Mouse (Mus musculus) hindbrain, embryonic 16.5 days (tissue): ENCODE data around the gene B3galt6. TPM values are rescaled to one million over a fixed set of nuclear protein-coding genes. Genes with fewer than 3 reads are reported as not detected.

Experiments used
- ATAC-seq: fragments of 200-750 bp; cut with Nextera tagmentation; 2 replicates; pipeline ENCODE4 v1.8.0; 2017; ENCODE audit warnings: moderate TSS enrichment, moderate library complexity
- H3K27ac ChIP-seq: fragments of 300-500 bp; sonication (generic); 2 replicates; pipeline ENCODE4 v1.5.1; 2014; ENCODE audit warnings: low read depth, mild to moderate bottlenecking, control low read depth, low read length, moderate library complexity
- H3K27me3 ChIP-seq: fragments of 300-500 bp; sonication (generic); replicated peaks from 2 replicates; pipeline ENCODE4 v1.6.1; 2014; ENCODE audit warnings: low read length; ENCODE audit not compliant: control insufficient read depth, insufficient read depth
- H3K36me3 ChIP-seq: fragments of 300-500 bp; sonication (generic); 2 replicates; pipeline ENCODE4 v1.6.1; 2014; ENCODE audit warnings: mild to moderate bottlenecking, low read length, moderate library complexity, mixed read lengths; ENCODE audit not compliant: control insufficient read depth, insufficient read depth
- H3K4me1 ChIP-seq: fragments of 300-500 bp; sonication (generic); 2 replicates; pipeline ENCODE4 v1.6.1; 2014; ENCODE audit warnings: low read depth, low read length; ENCODE audit not compliant: control insufficient read depth, insufficient read depth
- H3K4me2 ChIP-seq: fragments of 300-500 bp; sonication (generic); 2 replicates; pipeline ENCODE4 v1.6.1; 2014; ENCODE audit warnings: mild to moderate bottlenecking, low read length, control low read depth, moderate library complexity
- H3K4me3 ChIP-seq: fragments of 300-500 bp; sonication (generic); 2 replicates; pipeline ENCODE4 v1.5.1; 2014; ENCODE audit warnings: mild to moderate bottlenecking, low read length, control low read depth, moderate library complexity
- H3K9ac ChIP-seq: fragments of 300-500 bp; sonication (generic); 2 replicates; pipeline ENCODE4 v1.6.1; 2014; ENCODE audit warnings: low read depth, mild to moderate bottlenecking, control low read depth, low read length, moderate library complexity
- H3K9me3 ChIP-seq: fragments of 300-500 bp; sonication (generic); 2 replicates; pipeline ENCODE4 v1.6.1; 2014; ENCODE audit warnings: mild to moderate bottlenecking, low read length, moderate library complexity; ENCODE audit not compliant: control insufficient read depth
- WGBS: fragments of 180-500 bp; shearing (Covaris S2); extraction: QIAGEN DNeasy Blood & Tissue Kit; methylation state at CpG from one replicate; pipeline ENCODE4 v1.1.7; 2014; 5-methylcytosine and 5-hydroxymethylcytosine counted together
- polyA plus RNA-seq: library from polyadenylated mRNA; unstranded; fragments of >200 nt; fragmentation: Nextera tagmentation; extraction: Ambion mirVana; gene quantifications from 2 replicates; pipeline ENCODE4 v1.2.1, GENCODE M21; 2015

Gene B3galt6
- polyA plus RNA-seq, 1 experiment from 2014 or later: 35.7 TPM

DNA sequence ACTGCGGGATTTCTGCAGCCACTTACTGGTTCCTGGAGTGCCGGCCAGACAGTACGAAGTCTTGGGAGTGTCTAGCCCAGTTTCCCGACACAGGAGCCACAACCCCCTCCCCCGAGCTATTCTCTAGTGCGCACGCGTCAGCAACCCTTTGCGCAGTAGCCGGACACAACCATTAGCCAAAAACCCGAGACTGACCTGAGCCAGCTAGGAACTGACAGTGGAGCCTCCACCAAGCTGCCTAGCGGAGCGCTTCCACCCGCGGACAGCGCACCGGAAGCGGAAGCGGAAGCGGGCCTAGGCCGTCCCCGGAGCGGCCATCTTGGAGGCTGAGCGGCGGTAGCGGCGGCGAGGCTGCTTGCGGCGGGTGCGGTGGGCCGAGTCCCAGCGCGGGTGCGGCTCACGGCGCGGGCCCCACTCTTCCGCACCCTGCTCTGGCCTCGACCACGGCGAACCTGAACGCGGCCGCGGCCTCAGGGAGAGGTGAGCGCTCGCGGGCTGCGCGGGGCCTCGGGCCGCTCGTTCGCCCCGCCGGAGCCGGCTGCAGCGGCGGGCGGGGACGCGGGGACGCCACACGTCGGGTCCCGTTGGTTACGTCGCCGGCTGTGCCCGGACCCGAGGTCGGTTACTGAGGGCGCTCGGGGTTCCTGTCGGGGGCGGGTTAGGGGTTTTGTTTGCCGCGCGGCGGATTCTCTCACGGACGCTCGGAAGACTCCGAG lies 48.8 kb downstream of the B3galt6 start, which contains the start of gene Ube2j2:
Gene Ube2j2 (plus strand): TSS at position 298 of the 716 bp plus-strand sequence.
- Histone ChIP-seq H3K27me3 (no peaks in the 10 kb centered on the region), H3K4me3 (peak within 1 kb of the TSS; percentile 96), H3K4me2 (peak within 1 kb of the TSS; percentile 96), H3K9ac (peak within 1 kb of the TSS; percentile 89), H3K36me3 (peaks cover 10% of the 10 kb centered on the region), H3K27ac (peak within 1 kb of the TSS; percentile 92), H3K9me3 (no peaks in the 10 kb centered on the region), H3K4me1 (peaks cover 21% of the 10 kb centered on the region)
- peak; percentile 99 for ATAC-seq
- under 1% methylated on average over 46 of the region's 85 CpGs for WGBS

DNA sequence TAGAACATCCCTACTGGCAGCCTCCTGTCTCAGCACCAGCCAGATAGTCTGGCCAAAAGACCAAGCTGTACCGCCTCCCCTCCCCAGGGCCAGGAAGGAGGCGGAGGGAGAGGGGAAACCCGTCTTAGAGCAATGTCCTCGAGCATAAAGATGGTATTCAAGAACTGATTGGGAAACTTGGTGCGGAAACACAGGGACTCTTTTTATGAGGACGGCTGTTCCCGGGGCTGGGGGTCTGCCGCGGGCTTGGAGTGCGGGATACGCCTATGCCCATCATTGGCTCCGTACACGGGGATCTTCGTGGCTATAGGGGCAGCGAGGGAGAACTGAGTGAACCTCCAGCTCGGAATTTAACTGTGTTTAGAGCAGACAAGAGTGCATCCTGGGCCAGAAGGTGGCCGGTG lies 49.4 kb downstream of the B3galt6 start:
- Histone ChIP-seq H3K27ac (peak overlapping the region; percentile 92), H3K9me3 (no peaks in the 10 kb centered on the region), H3K36me3 (peaks cover 8% of the 10 kb centered on the region), H3K4me2 (peak overlapping the region; percentile 96), H3K27me3 (no peaks in the 10 kb centered on the region), H3K4me1 (peaks cover 21% of the 10 kb centered on the region), H3K4me3 (peak overlapping the region; percentile 96), H3K9ac (peak overlapping the region; percentile 84)
- WGBS: 1% methylated on average over 17 of the region's 17 CpGs
- peak; percentile 55 for ATAC-seq

Other genes with a start within 250 kb of the B3galt6 start
- gene Atad3a, start 231.6 kb downstream of the B3galt6 start, polyA plus RNA-seq: 93.9 and 100 TPM in 2 replicates
- gene Vwa1, start 218.0 kb downstream of the B3galt6 start, polyA plus RNA-seq: 38.0 and 39.0 TPM in 2 replicates
- 0.89 and 1.3 TPM in 2 replicates for gene Tmem88b, start 206.8 kb downstream of the B3galt6 start, polyA plus RNA-seq
- gene Ankrd65, start 202.2 kb downstream of the B3galt6 start, polyA plus RNA-seq: not detected in 2 replicates
- 251 and 267 TPM in 2 replicates for gene Mrpl20, start 189.8 kb downstream of the B3galt6 start, polyA plus RNA-seq
- gene Ccnl2, start 180.2 kb downstream of the B3galt6 start, polyA plus RNA-seq: 118 and 132 TPM in 2 replicates
- 133 and 143 TPM in 2 replicates for gene Aurkaip1, start 161.4 kb downstream of the B3galt6 start, polyA plus RNA-seq
- 35.7 and 36.5 TPM in 2 replicates for gene Mxra8, start 153.0 kb downstream of the B3galt6 start, polyA plus RNA-seq
- 10.2 and 10.7 TPM in 2 replicates for gene Dvl1, start 145.2 kb downstream of the B3galt6 start, polyA plus RNA-seq
- 0.29 and 0.40 TPM in 2 replicates for gene Tas1r3, start 129.3 kb downstream of the B3galt6 start, polyA plus RNA-seq
- gene Cptp, start 123.2 kb downstream of the B3galt6 start, polyA plus RNA-seq: 30.2 and 31.7 TPM in 2 replicates
- gene Ints11, start 123.1 kb downstream of the B3galt6 start, polyA plus RNA-seq: 67.2 and 74.7 TPM in 2 replicates
- gene Pusl1, start 100.9 kb downstream of the B3galt6 start, polyA plus RNA-seq: 66.6 and 66.7 TPM in 2 replicates
- gene Acap3, start 100.8 kb downstream of the B3galt6 start, polyA plus RNA-seq: 62.3 and 74.5 TPM in 2 replicates
- 97.6 and 98.8 TPM in 2 replicates for gene Ube2j2, start 48.8 kb downstream of the B3galt6 start, polyA plus RNA-seq
- 13.9 and 16.4 TPM in 2 replicates for gene C1qtnf12, start 30.3 kb downstream of the B3galt6 start, polyA plus RNA-seq
- 120 and 124 TPM in 2 replicates for gene Sdf4, start 223 bp upstream of the B3galt6 start, polyA plus RNA-seq
- 0.64 TPM in 1 of 2 replicates, not detected in the other for gene Tnfrsf4, start 21.2 kb upstream of the B3galt6 start, polyA plus RNA-seq
- gene Tnfrsf18, start 33.5 kb upstream of the B3galt6 start, polyA plus RNA-seq: 1.7 and 1.8 TPM in 2 replicates
- not detected in 2 replicates for gene Ttll10, start 66.8 kb upstream of the B3galt6 start, polyA plus RNA-seq
- 28.0 and 31.3 TPM in 2 replicates for gene 9430015G10Rik, start 117.3 kb upstream of the B3galt6 start, polyA plus RNA-seq
- 0.40 and 0.52 TPM in 2 replicates for gene Rnf223, start 137.9 kb upstream of the B3galt6 start, polyA plus RNA-seq
- gene Agrn, start 204.8 kb upstream of the B3galt6 start, polyA plus RNA-seq: 94.4 and 118 TPM in 2 replicates
- gene Isg15, start 208.2 kb upstream of the B3galt6 start, polyA plus RNA-seq: 1.4 and 1.8 TPM in 2 replicates
- gene AW011738, start 210.7 kb upstream of the B3galt6 start, polyA plus RNA-seq: 3.7 and 5.3 TPM in 2 replicates
- 2.2 and 2.4 TPM in 2 replicates for gene Perm1, start 223.2 kb upstream of the B3galt6 start, polyA plus RNA-seq
- 26.2 and 29.2 TPM in 2 replicates for gene Plekhn1, start 242.2 kb upstream of the B3galt6 start, polyA plus RNA-seq
- gene Noc2l, start 243.4 kb upstream of the B3galt6 start, polyA plus RNA-seq: 43.2 and 48.7 TPM in 2 replicates